Mouse (Mus musculus): ENCODE results near the gene Ndrg3. TPM values are rescaled to one million over a fixed set of nuclear protein-coding genes. Genes with fewer than 3 reads are reported as not detected.

The Ndrg3 gene
- total and polyA plus RNA-seq, 3 experiments, result 16.6 to 27.5 (median 21.8) TPM

- no peak overlapping the region for H3K9ac ChIP-seq (ENCODE audit: insufficient read depth, low read depth)
- no peaks in the 10 kb centered on the region for H3K27me3 ChIP-seq (replicated peaks)
- H3K9me3 ChIP-seq (replicated peaks; ENCODE audit: low read length), result peaks cover 4% of the 10 kb centered on the region
- no peak for TF ChIP-seq MAX (IDR thresholded peaks at IDR 0.05; ENCODE audit: low read length)
- H3K4me3 ChIP-seq (replicated peaks in 1 of 3; ENCODE audit: low read depth in 2 of 3, low read length in 2 of 3, poor library complexity in 1 of 3), result no peak overlapping the region
- dilution Hi-C loops (cut with MboI; ENCODE audit: extremely low pct_ligation_motif_present, extremely low pct_unique_long_range_greater_than_20kb, low sequenced_read_pairs) (no loop called here), in situ Hi-C loops (cut with MboI; ENCODE audit: low pct_ligation_motif_present, low pct_unique_long_range_greater_than_20kb, low sequenced_read_pairs) (no loop called here)
- H3K4me1 ChIP-seq (ENCODE audit: control insufficient read depth in 1 of 2, insufficient read depth in 2 of 2), result 0 out of 4 replicates have a peak, but pooled peaks cover 0 to 2% of the 10 kb centered on the region in 2 experiments
- no peak overlapping the region for H3K4me2 ChIP-seq (ENCODE audit: insufficient read depth, low read depth, poor library complexity, severe bottlenecking)
- no peak for DNase-seq (ENCODE audit: extremely low read depth)
- no peak overlapping the region for H3K27ac ChIP-seq (ENCODE audit: insufficient read depth, low read depth)
- H3K79me2 ChIP-seq (replicated peaks; ENCODE audit: control insufficient read depth, extremely low read depth, insufficient read depth, poor library complexity, severe bottlenecking), result no peaks in the 10 kb centered on the region
- peaks cover 5 to 22% of the 10 kb centered on the region in 2 experiments for H3K36me3 ChIP-seq (replicated peaks in 1 of 2; ENCODE audit: control insufficient read depth in 1 of 2, insufficient read depth in 1 of 2, low read length in 1 of 2)
These were observed 49.6 kb upstream of the Ndrg3 start for GRCm38 (mm10) chr2:157041421-157041820.

GRCm38 (mm10) chr2:157040649-157041046, 48.8 kb upstream of the Ndrg3 start:
- dilution Hi-C loops (cut with MboI; ENCODE audit: extremely low pct_ligation_motif_present, extremely low pct_unique_long_range_greater_than_20kb, low sequenced_read_pairs), result no loop called here
- TF ChIP-seq CHD1 (IDR thresholded peaks at IDR 0.05; ENCODE audit: low read depth, low read length) (no peak), CTCF (conservative IDR thresholded peaks at IDR 0.05 in 1 of 2, IDR thresholded peaks at IDR 0.05 in 1 of 2; ENCODE audit: low read depth in 2 of 2, low read length in 2 of 2) (no peak), KAT2A (IDR thresholded peaks at IDR 0.05; ENCODE audit: insufficient replicate concordance, low read length) (no peak), IRF4 (IDR thresholded peaks at IDR 0.05; ENCODE audit: low read depth, low read length) (no peak), BHLHE40 (IDR thresholded peaks at IDR 0.05; ENCODE audit: low read depth, low read length) (no peak), UBTF (IDR thresholded peaks at IDR 0.05; ENCODE audit: low read depth, low read length) (no peak), RCOR1 (conservative IDR thresholded peaks at IDR 0.05; ENCODE audit: low read depth, low read length) (no peak), E2F4 (IDR thresholded peaks at IDR 0.05; ENCODE audit: insufficient replicate concordance, low read depth, low read length) (no peak), NELFE (IDR thresholded peaks at IDR 0.05; ENCODE audit: low read depth, low read length) (no peak), ZC3H11A (IDR thresholded peaks at IDR 0.05; ENCODE audit: low read depth, low read length) (no peak), GABPA (IDR thresholded peaks at IDR 0.05; ENCODE audit: insufficient replicate concordance, low read depth, low read length) (no peak), EP300 (IDR thresholded peaks at IDR 0.05; ENCODE audit: low read length) (no peak), SMC3 (IDR thresholded peaks at IDR 0.05; ENCODE audit: low read depth, low read length) (no peak)
- no peak overlapping the region for H3K27ac ChIP-seq (ENCODE audit: insufficient read depth, low read depth)
- in situ Hi-C loops (cut with MboI; ENCODE audit: low pct_ligation_motif_present, low pct_unique_long_range_greater_than_20kb, low sequenced_read_pairs), result no loop called here
- H3K27me3 ChIP-seq (replicated peaks), result no peaks in the 10 kb centered on the region
- peaks cover 1% of the 10 kb centered on the region for H3K9me3 ChIP-seq (replicated peaks; ENCODE audit: low read length)
- no peak overlapping the region for H3K4me3 ChIP-seq (replicated peaks in 1 of 3; ENCODE audit: low read depth in 2 of 3, low read length in 2 of 3, poor library complexity in 1 of 3)
- 0 out of 4 replicates have a peak, but pooled peaks cover 0 to 2% of the 10 kb centered on the region in 2 experiments for H3K4me1 ChIP-seq (ENCODE audit: control insufficient read depth in 1 of 2, insufficient read depth in 2 of 2)
- H3K36me3 ChIP-seq (replicated peaks in 1 of 2; ENCODE audit: control insufficient read depth in 1 of 2, insufficient read depth in 1 of 2, low read length in 1 of 2), result peaks cover 5 to 22% of the 10 kb centered on the region in 2 experiments
- no peak for DNase-seq (ENCODE audit: extremely low read depth)
- no peaks in the 10 kb centered on the region for H3K79me2 ChIP-seq (replicated peaks; ENCODE audit: control insufficient read depth, extremely low read depth, insufficient read depth, poor library complexity, severe bottlenecking)
- no peak overlapping the region for H3K9ac ChIP-seq (ENCODE audit: insufficient read depth, low read depth)
- H3K4me2 ChIP-seq (ENCODE audit: insufficient read depth, low read depth, poor library complexity, severe bottlenecking), result no peak overlapping the region
